Mouse (Mus musculus) brain, embryonic 14.5 days (tissue): ENCODE measurements around the gene Nrxn3.

ENCODE experiments used
- CTCF ChIP-seq: fragments of 200-500 bp; IDR thresholded peaks from 2 replicates; pipeline ENCODE4 v1.5.1; 2012; ENCODE audit warnings: inconsistent platforms, mild to moderate bottlenecking, moderate library complexity, borderline replicate concordance; ENCODE audit not compliant: insufficient read depth, insufficient read length; ENCODE audit errors: extremely low read depth
- POLR2A ChIP-seq: fragments of 200-500 bp; IDR thresholded peaks from 2 replicates; pipeline ENCODE4 v1.6.1; 2012; ENCODE audit warnings: mild to moderate bottlenecking, inconsistent platforms, borderline replicate concordance; ENCODE audit not compliant: poor library complexity, insufficient read depth, insufficient read length, severe bottlenecking; ENCODE audit errors: extremely low read depth

GRCm38 (mm10) chr12:89364850-89365249 lies 642.2 kb downstream of the Nrxn3 start:
- TF ChIP-seq POLR2A, result no peak
- no peak for TF ChIP-seq CTCF
